Mouse (Mus musculus): ENCODE data around the gene Rag1. TPM values are rescaled to one million over a fixed set of nuclear protein-coding genes. Genes with fewer than 3 reads are reported as not detected.

The Rag1 gene
- 0.04 and 0.14 TPM in 2 replicates for polyA plus RNA-seq (2016; fragmentation: Nextera tagmentation; extraction: Ambion mirVana)

GRCm38 (mm10) chr2:101649114-101649671, at the start of gene Rag1, which contains the start of gene B230118H07Rik:
Gene Rag1, minus strand, starts transcription at chr2:101649501.
Gene B230118H07Rik, minus strand, starts transcription at chr2:101649532.
- H3K36me3 ChIP-seq (replicated peaks): no peaks in the 10 kb centered on the region
- no peak for ATAC-seq (ENCODE audit: low FRiP score)
- H3K27ac ChIP-seq: no peak within 1 kb of the TSS
- H3K4me1 ChIP-seq: no peaks in the 10 kb centered on the region
- WGBS: 54% methylated on average over 8 of the region's 8 CpGs
- no peak within 1 kb of the TSS for H3K4me2 ChIP-seq
- peaks cover 8% of the 10 kb centered on the region for H3K27me3 ChIP-seq
- H3K4me3 ChIP-seq (replicated peaks): no peak within 1 kb of the TSS
- no peaks in the 10 kb centered on the region for H3K9me3 ChIP-seq
- H3K9ac ChIP-seq: no peak within 1 kb of the TSS

- H3K36me3 ChIP-seq (replicated peaks): peaks cover 67% of the 10 kb centered on the region
- 89% methylated on average over 7 of the region's 7 CpGs for WGBS
- ATAC-seq (ENCODE audit: low FRiP score): no peak
- H3K4me2 ChIP-seq: no peak overlapping the region
- no peak overlapping the region for H3K27ac ChIP-seq
- H3K9ac ChIP-seq: no peak overlapping the region
- no peaks in the 10 kb centered on the region for H3K4me1 ChIP-seq
- H3K9me3 ChIP-seq: no peaks in the 10 kb centered on the region
- H3K4me3 ChIP-seq (replicated peaks): no peak overlapping the region
- no peaks in the 10 kb centered on the region for H3K27me3 ChIP-seq
Measured at GRCm38 (mm10) chr2:101695584-101695983, 46.3 kb upstream of the Rag1 start.

DNA sequence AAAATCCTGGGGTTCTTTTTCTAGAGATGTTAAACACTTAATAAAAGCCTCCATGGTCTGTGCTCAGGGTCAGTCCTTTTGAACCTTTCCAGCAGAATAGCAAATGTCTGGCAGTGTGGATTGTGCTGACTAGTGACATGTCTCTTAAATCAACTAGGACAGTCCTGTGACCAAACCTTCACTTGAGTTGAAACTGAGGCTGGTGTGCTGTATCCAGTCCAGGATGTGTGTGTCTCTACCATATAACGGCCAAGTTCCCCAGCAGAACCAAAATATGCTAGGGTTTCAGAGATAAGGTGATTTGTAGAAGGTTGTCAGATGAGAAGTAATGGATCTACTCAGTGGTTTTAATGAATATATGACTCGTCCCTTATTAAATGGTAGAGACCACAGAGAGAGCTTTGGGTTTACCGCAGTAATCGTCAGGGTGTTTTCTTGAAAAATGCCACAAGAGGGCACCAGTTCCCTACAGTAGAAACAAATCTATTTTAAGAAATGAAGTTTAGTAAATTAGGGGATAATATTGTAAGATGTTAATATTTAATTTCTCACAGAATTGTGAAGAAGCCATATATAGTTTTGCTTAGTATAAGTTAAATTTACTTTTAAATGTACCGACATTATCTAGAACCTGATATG, 44.4 kb upstream of the Rag1 start:
- WGBS: 59% methylated on average over 5 of the region's 5 CpGs

GRCm38 (mm10) chr2:101693043-101693442, 43.7 kb upstream of the Rag1 start:
- Histone ChIP-seq H3K4me2 (no peak overlapping the region), H3K9ac (no peak overlapping the region), H3K36me3 (replicated peaks) (peaks cover 66% of the 10 kb centered on the region), H3K9me3 (no peaks in the 10 kb centered on the region), H3K27ac (no peak overlapping the region), H3K4me3 (replicated peaks) (no peak overlapping the region), H3K27me3 (no peaks in the 10 kb centered on the region), H3K4me1 (no peaks in the 10 kb centered on the region)
- WGBS: 76% methylated on average over 4 of the region's 4 CpGs
- ATAC-seq (ENCODE audit: low FRiP score): no peak

More for the DNA sequence above, 44.4 kb upstream of the Rag1 start:
- Histone ChIP-seq H3K27ac (no peak overlapping the region), H3K4me2 (no peak overlapping the region), H3K9ac (no peak overlapping the region), H3K4me3 (replicated peaks) (no peak overlapping the region), H3K36me3 (replicated peaks) (peaks cover 71% of the 10 kb centered on the region), H3K9me3 (no peaks in the 10 kb centered on the region), H3K27me3 (no peaks in the 10 kb centered on the region), H3K4me1 (no peaks in the 10 kb centered on the region)
- no peak for ATAC-seq (ENCODE audit: low FRiP score)

GRCm38 (mm10) chr2:101690252-101690827, 41.0 kb upstream of the Rag1 start:
- H3K27me3 ChIP-seq: no peaks in the 10 kb centered on the region
- H3K4me3 ChIP-seq (replicated peaks): no peak overlapping the region
- no peak for ATAC-seq (ENCODE audit: low FRiP score)
- no peak overlapping the region for H3K27ac ChIP-seq
- H3K4me1 ChIP-seq: no peaks in the 10 kb centered on the region
- H3K9ac ChIP-seq: no peak overlapping the region
- 90% methylated on average over 9 of the region's 9 CpGs for WGBS
- no peaks in the 10 kb centered on the region for H3K9me3 ChIP-seq
- H3K4me2 ChIP-seq: no peak overlapping the region
- H3K36me3 ChIP-seq (replicated peaks): peaks cover 62% of the 10 kb centered on the region

- Histone ChIP-seq H3K4me1 (no peaks in the 10 kb centered on the region), H3K4me3 (replicated peaks) (no peak overlapping the region), H3K27me3 (no peaks in the 10 kb centered on the region), H3K27ac (no peak overlapping the region), H3K9ac (no peak overlapping the region), H3K9me3 (no peaks in the 10 kb centered on the region), H3K4me2 (no peak overlapping the region), H3K36me3 (replicated peaks) (peaks cover 60% of the 10 kb centered on the region)
- no peak for ATAC-seq (ENCODE audit: low FRiP score)
- WGBS: 90% methylated on average over 5 of the region's 5 CpGs
Measured at GRCm38 (mm10) chr2:101688011-101688410, 38.7 kb upstream of the Rag1 start.

- Histone ChIP-seq H3K4me2 (no peak overlapping the region), H3K4me3 (replicated peaks) (no peak overlapping the region), H3K27ac (no peak overlapping the region), H3K27me3 (no peaks in the 10 kb centered on the region), H3K9ac (no peak overlapping the region), H3K4me1 (peaks cover 7% of the 10 kb centered on the region), H3K36me3 (replicated peaks) (peaks cover 36% of the 10 kb centered on the region), H3K9me3 (no peaks in the 10 kb centered on the region)
- no peak for ATAC-seq (ENCODE audit: low FRiP score)
- WGBS: 93% methylated on average over 12 of the region's 12 CpGs
Measured at GRCm38 (mm10) chr2:101684421-101684820, 35.1 kb upstream of the Rag1 start.

GRCm38 (mm10) chr2:101679164-101679784, 30.0 kb upstream of the Rag1 start:
- H3K36me3 ChIP-seq (replicated peaks): 0 out of 2 replicates have a peak, but pooled peaks cover 2% of the 10 kb centered on the region
- no peaks in the 10 kb centered on the region for H3K9me3 ChIP-seq
- ATAC-seq (ENCODE audit: low FRiP score): no peak
- H3K27me3 ChIP-seq: 0 out of 2 replicates have a peak, but pooled peaks cover 7% of the 10 kb centered on the region
- 2% methylated on average over 15 of the region's 15 CpGs for WGBS
- H3K4me2 ChIP-seq: peak overlapping the region; percentile 75
- H3K4me3 ChIP-seq (replicated peaks): peak overlapping the region; percentile 91
- H3K27ac ChIP-seq: 0 out of 2 replicates have a peak overlapping the region, but pooled peaks have one; percentile 79
- H3K4me1 ChIP-seq: peaks cover 10% of the 10 kb centered on the region
- peak overlapping the region; percentile 97 for H3K9ac ChIP-seq

GRCm38 (mm10) chr2:101678236-101679021, 29.1 kb upstream of the Rag1 start, which contains the start of gene Traf6:
Gene Traf6, plus strand, starts transcription at chr2:101678429.
- WGBS: under 1% methylated on average over 64 of the region's 68 CpGs
- H3K4me2 ChIP-seq: peak within 1 kb of the TSS; percentile 75
- H3K27ac ChIP-seq: peak within 1 kb of the TSS; percentile 79
- peak within 1 kb of the TSS; percentile 91 for H3K4me3 ChIP-seq (replicated peaks)
- no peaks in the 10 kb centered on the region for H3K9me3 ChIP-seq
- 0 out of 2 replicates have a peak, but pooled peaks cover 2% of the 10 kb centered on the region for H3K36me3 ChIP-seq (replicated peaks)
- H3K9ac ChIP-seq: peak within 1 kb of the TSS; percentile 97
- peak; percentile 95 for ATAC-seq (ENCODE audit: low FRiP score)
- peaks cover 10% of the 10 kb centered on the region for H3K4me1 ChIP-seq
- H3K27me3 ChIP-seq: 0 out of 2 replicates have a peak, but pooled peaks cover 7% of the 10 kb centered on the region

GRCm38 (mm10) chr2:101673547-101673946, 24.2 kb upstream of the Rag1 start:
- Histone ChIP-seq H3K9me3 (no peaks in the 10 kb centered on the region), H3K4me3 (replicated peaks) (no peak overlapping the region), H3K27ac (no peak overlapping the region), H3K36me3 (replicated peaks) (no peaks in the 10 kb centered on the region), H3K4me1 (no peaks in the 10 kb centered on the region), H3K4me2 (no peak overlapping the region), H3K9ac (no peak overlapping the region), H3K27me3 (0 out of 2 replicates have a peak, but pooled peaks cover 7% of the 10 kb centered on the region)
- 78% methylated on average over 3 of the region's 3 CpGs for WGBS
- ATAC-seq (ENCODE audit: low FRiP score): no peak

DNA sequence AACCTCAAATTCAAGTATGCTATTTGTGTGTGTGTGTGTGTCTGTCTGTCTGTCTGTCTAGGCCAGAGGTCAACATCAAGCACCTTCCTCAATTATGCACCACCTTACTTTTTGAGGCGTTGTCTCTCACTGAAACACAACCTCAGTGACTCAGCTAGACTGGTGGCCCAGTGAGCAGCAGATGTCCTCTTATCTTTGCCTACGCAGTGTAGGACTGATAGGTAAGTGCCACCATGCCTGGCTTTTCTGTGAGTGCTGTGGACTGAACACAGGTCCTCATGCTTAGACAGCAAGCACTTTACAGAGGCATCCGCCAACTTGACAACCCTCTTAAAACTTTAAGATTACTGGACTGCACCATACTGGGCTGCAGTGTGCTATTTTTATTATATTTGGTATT, 19.4 kb upstream of the Rag1 start:
- WGBS: 93% methylated on average over 3 of the region's 3 CpGs
- ATAC-seq (ENCODE audit: low FRiP score): no peak
- Histone ChIP-seq H3K27ac (no peak overlapping the region), H3K27me3 (no peaks in the 10 kb centered on the region), H3K36me3 (replicated peaks) (no peaks in the 10 kb centered on the region), H3K4me3 (replicated peaks) (no peak overlapping the region), H3K4me2 (no peak overlapping the region), H3K4me1 (0 out of 2 replicates have a peak, but pooled peaks cover 6% of the 10 kb centered on the region), H3K9ac (no peak overlapping the region), H3K9me3 (no peaks in the 10 kb centered on the region)
